Mouse (Mus musculus) bone marrow, adult 2 months (tissue): Measurements from ENCODE around the gene Arid2. TPM values are rescaled to one million over a fixed set of nuclear protein-coding genes. Genes with fewer than 3 reads are reported as not detected.

Experiments
- H3K27ac ChIP-seq: fragments of 200-500 bp; 2 replicates; pipeline ENCODE4 v1.5.1; 2012; ENCODE audit warnings: low read depth, mild to moderate bottlenecking, control low read depth, inconsistent platforms, low read length; ENCODE audit not compliant: control insufficient read depth, poor library complexity, insufficient read depth
- H3K4me1 ChIP-seq: fragments of 200-500 bp; 2 replicates; pipeline ENCODE4 v1.6.1; 2011; ENCODE audit warnings: low read length; ENCODE audit not compliant: control insufficient read depth, insufficient read depth
- H3K4me3 ChIP-seq: fragments of 200-500 bp; replicated peaks from 2 replicates; pipeline ENCODE3; 2011; ENCODE audit warnings: mild to moderate bottlenecking, low read depth, low read length, control low read depth; ENCODE audit not compliant: control insufficient read depth
- CTCF ChIP-seq: fragments of 200-500 bp; IDR thresholded peaks from 2 replicates; pipeline ENCODE4 v1.5.1; 2011; ENCODE audit warnings: low read length, control low read depth; ENCODE audit not compliant: control insufficient read depth, insufficient read depth
- POLR2A ChIP-seq: fragments of 200-500 bp; IDR thresholded peaks from 2 replicates; pipeline ENCODE4 v1.6.1; 2011; ENCODE audit warnings: low read depth, mild to moderate bottlenecking, control low read depth, low read length, borderline replicate concordance; ENCODE audit not compliant: control insufficient read depth
- WGBS: fragments of 180-500 bp; shearing (Covaris S2); methylation state at CpG from one replicate; pipeline ENCODE4 v1.1.7; 2018; 5-methylcytosine and 5-hydroxymethylcytosine counted together
- polyA plus RNA-seq: library from polyadenylated mRNA; stranded (reverse); fragments of >200 nt; gene quantifications from 2 replicates; pipeline ENCODE4 v1.2.4, GENCODE M21; 2011; ENCODE audit warnings: low replicate concordance; ENCODE audit not compliant: missing spikeins, insufficient read depth, insufficient read length

The Arid2 gene
- polyA plus RNA-seq, 1 experiment: 22.8 TPM

GRCm38 (mm10) chr15:96376214-96376613, 88.9 kb downstream of the Arid2 start:
- H3K4me3 ChIP-seq: no peak overlapping the region
- 52% methylated on average over 2 of the region's 2 CpGs for WGBS
- no peaks in the 10 kb centered on the region; the same call in 1 of the 2 replicates for H3K4me1 ChIP-seq
- no peak for TF ChIP-seq CTCF
- TF ChIP-seq POLR2A: no peak
- H3K27ac ChIP-seq: no peak overlapping the region

DNA sequence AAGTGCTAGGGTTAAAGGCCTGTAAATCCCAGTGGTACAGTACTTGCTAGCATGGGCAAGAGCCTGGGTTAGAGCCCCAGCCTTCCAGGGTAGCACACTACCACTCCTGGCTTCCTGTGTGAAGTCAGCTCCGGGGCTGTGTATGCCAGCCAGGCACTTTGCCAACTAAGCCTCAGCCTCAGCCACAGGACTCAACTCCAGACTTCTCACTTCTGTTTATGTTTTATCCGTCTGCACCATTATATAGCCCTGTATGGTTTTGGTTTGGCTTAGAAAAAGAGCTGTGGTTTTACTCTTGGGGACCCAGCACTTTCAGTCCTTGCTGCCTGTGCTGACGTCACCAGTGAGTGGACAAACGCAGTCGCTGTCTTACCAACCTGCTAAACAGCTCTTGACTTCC, 89.9 kb downstream of the Arid2 start:
- WGBS: 16% methylated on average over 5 of the region's 5 CpGs
- H3K27ac ChIP-seq: no peak overlapping the region
- no peaks in the 10 kb centered on the region; the same call in 1 of the 2 replicates for H3K4me1 ChIP-seq
- TF ChIP-seq POLR2A: no peak
- TF ChIP-seq CTCF: no peak
- no peak overlapping the region for H3K4me3 ChIP-seq

GRCm38 (mm10) chr15:96377701-96378100, 90.4 kb downstream of the Arid2 start:
- 87% methylated on average over 7 of the region's 7 CpGs for WGBS
- H3K4me3 ChIP-seq: no peak overlapping the region
- TF ChIP-seq POLR2A (no peak), CTCF (no peak)
- no peak overlapping the region for H3K27ac ChIP-seq
- H3K4me1 ChIP-seq: no peaks in the 10 kb centered on the region; the same call in 1 of the 2 replicates

GRCm38 (mm10) chr15:96382223-96382622, 94.9 kb downstream of the Arid2 start:
- 90% methylated on average over 11 of the region's 11 CpGs for WGBS
- TF ChIP-seq CTCF (no peak), POLR2A (no peak)
- Histone ChIP-seq H3K27ac (no peak overlapping the region), H3K4me1 (no peaks in the 10 kb centered on the region), H3K4me3 (no peak overlapping the region)

- TF ChIP-seq POLR2A (no peak), CTCF (no peak)
- Histone ChIP-seq H3K4me1 (no peaks in the 10 kb centered on the region; the same call in 1 of the 2 replicates), H3K4me3 (no peak overlapping the region), H3K27ac (no peak overlapping the region)
- WGBS: 86% methylated on average over 1 of the region's 1 CpGs
These were observed 101.2 kb downstream of the Arid2 start for GRCm38 (mm10) chr15:96388565-96388964.

DNA sequence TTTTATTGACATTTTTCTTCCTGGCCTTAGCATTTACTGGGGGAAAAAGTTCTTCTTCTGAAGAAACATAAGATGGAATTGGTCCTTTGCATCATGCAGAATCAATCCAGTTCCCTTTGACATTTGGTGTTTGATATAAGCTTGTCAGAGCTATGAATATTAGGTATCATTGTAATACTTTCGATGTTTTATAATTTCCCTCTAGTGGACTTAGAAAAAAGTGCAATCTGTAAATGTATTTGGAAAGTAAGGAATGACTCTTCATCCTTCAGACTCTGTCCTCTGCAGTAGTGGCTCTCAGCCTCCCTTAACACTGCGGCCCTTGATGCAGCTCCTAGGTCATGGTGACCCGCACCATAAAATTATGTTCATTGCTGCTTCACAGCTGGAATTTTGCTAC, 105.6 kb downstream of the Arid2 start:
- 91% methylated on average over 3 of the region's 3 CpGs for WGBS
- Histone ChIP-seq H3K4me1 (no peaks in the 10 kb centered on the region; the same call in 1 of the 2 replicates), H3K4me3 (no peak overlapping the region), H3K27ac (no peak overlapping the region)
- TF ChIP-seq POLR2A (no peak), CTCF (no peak)

DNA sequence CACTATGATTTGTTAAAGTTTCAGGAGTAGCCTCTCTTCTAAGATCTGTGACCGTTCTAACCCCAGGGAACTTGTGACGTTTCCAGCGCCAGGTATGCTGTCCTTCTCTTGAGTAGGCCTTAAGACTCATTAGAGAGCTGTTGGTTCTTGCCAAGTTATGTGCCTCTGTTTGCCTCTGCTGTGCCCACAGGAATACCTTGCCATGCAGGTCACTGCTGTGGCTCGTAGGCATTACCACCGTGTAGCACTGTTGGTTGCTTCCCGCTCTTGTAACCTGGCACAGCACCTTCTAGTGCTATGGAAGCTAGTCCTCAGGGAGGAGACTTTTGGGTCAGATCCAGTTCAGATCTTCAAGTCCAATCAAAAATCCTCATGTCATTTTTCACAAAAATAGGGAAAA, 107.8 kb downstream of the Arid2 start:
- WGBS: 95% methylated on average over 6 of the region's 6 CpGs

DNA sequence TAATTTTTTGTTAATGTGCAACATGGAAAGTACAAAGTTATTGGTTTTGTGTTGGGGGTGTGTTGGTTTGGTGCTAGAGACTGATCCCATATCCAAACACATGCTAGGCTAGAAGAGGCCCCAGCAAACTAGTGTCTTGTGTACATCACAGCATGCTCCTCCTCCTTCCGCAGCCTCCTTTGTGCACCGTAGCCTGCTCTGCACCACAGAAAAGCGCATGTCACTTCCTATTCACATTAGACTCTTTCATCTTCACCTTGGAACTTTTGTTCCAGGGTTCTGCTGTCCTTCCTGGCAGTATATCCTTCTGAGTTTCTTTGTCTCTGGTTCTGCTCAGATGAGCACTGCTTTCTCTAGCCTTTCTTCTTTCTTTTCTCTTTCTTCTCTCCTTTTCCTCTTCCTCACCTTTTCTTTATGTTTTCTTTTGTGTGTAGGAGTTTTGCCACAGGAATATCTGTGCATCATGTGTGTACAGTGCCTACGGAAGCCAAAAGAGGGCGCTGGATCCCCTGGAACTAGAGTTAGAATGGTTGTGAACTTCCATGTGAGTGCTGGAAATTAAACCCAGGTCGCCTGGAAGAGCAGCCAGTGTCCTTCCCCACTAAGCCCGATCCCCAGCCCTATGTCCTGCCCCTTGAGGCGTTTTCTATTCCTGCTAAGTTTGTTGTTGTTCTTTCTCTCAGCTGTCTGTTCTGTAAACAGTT, 109.5 kb downstream of the Arid2 start:
- WGBS: 89% methylated on average over 8 of the region's 8 CpGs
- no peak overlapping the region for H3K27ac ChIP-seq

More for the DNA sequence above, 107.8 kb downstream of the Arid2 start:
- Histone ChIP-seq H3K27ac (no peak overlapping the region), H3K4me1 (no peaks in the 10 kb centered on the region; the same call in 1 of the 2 replicates), H3K4me3 (no peak overlapping the region)
- TF ChIP-seq CTCF (no peak), POLR2A (no peak)

More for the DNA sequence above, 109.5 kb downstream of the Arid2 start:
- no peak for TF ChIP-seq POLR2A
- H3K4me3 ChIP-seq: no peak overlapping the region
- H3K4me1 ChIP-seq: no peaks in the 10 kb centered on the region
